Mouse (Mus musculus) cerebellum, adult 11-12 months (tissue): ENCODE results near the gene Gm21820.
"Not testable (repeated sequence)": the region's sequence is repeated elsewhere in the genome, so short reads cannot be mapped to it uniquely, and the experiment has no call there.

ENCODE experiments used
- DNase-seq: peaks from one replicate; pipeline ENCODE4 v3.0.0; 2022

Gene Gm21820

DNA sequence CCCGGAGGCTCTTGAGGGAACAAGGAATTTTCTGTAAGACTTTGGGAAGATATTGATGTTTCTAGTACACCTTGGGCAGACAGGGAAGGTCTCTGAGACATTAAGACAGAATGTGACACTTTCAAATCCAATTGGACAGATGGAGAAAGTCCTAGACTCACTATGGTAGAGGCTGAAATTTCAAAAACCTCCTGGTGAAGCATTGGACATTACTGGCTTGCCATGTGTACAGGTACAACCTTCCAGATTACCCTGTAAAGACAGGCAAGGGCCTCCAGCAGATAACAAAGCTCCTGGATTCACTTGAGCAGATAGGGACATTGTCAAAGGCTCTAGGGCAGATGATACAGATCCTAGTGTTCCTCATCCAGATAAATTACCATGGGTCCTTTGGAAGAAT, at the start of gene Gm21820:
Gene Gm21820, minus strand, starts transcription at position 101 of the 400 bp plus-strand sequence.
- not testable (repeated sequence) for DNase-seq
